Mouse (Mus musculus): ENCODE results near the gene Olfr223. TPM values are rescaled to one million over a fixed set of nuclear protein-coding genes. Genes with fewer than 3 reads are reported as not detected.

Olfr223 gene
- polyA plus RNA-seq (2017; shearing (Covaris generic)): not detected

DNA sequence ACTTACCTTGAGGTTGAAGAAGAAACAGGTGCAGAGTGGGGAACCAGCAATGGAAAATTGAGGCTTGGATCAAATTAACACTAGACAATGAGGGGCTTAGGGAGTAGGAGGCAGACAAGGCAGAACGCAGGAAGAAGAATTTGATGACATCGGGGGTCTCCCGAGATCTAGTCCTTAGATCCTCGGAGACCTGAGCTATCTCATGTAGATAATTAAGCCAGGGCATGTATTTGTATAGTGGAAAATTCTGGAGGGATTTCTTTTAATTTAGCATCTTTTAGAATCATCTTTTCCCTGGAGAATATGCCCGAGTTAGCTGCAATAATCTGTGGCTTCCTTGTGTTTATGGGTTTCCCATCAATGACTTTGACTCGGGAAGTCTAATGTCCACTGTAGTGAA is at the start of gene Olfr223:
TSS of gene Olfr223 (minus strand) at position 101 of the 400 bp plus-strand sequence.

DNA sequence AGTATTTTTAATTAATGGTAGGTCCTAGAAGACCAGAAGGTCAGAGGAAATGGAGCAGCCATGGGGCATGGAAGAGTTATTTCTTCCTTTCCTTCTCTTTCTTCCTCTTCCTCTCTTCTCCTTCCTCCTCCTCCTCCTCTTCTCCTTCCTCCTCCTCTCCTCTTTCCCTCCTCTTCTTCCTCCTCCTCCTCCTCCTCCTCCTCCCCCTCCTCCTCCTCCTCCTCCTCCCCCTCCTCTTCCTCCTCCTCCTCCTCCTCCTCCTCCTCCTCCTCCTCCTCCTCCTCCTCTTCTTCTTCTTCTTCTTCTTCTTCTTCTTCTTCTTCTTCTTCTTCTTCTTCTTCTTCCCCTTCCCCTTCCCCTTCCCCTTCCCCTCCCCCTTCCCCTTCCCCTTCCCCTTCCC is 17.0 kb downstream of the Olfr223 start, which contains the start of gene Olfr222:
TSS of gene Olfr222 (minus strand) at position 101 of the 400 bp plus-strand sequence.

DNA sequence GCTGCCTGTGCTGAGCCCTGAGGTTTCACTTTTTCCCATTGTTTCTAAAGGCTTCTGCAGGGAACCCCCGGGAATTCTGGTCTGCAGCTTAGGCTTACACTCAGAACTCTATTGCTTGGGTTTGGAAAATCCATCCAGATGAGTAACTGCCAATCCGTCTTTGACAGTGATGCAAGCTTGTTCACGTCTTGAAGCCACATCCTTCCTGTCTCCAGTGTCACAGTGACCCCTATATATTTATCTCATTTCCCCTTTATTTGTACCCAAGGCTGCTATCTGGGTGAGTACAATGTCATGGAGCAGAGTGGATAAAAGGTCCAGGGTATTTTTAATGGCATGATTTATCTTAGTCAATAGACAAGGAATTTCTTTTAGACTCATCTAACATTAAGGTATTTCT is 51.8 kb downstream of the Olfr223 start, which contains the start of gene Nlrp3:
TSS of gene Nlrp3 (plus strand) at position 245 of the 400 bp plus-strand sequence.

Other genes with a start within 250 kb of the Olfr223 start
- gene Prss38, start 217.6 kb downstream of the Olfr223 start, polyA plus RNA-seq (2017; shearing (Covaris generic)): 1 to 10 TPM in 1 of 2 experiments, under 1 TPM in 1; 0.12 to 2.2 TPM
- gene Jmjd4, start 143.2 kb downstream of the Olfr223 start, polyA plus RNA-seq (2017; shearing (Covaris generic)): 10 to 100 TPM; 11.6 to 17.4 TPM
- gene Snap47, start 142.1 kb downstream of the Olfr223 start, polyA plus RNA-seq (2017; shearing (Covaris generic)): 10 to 100 TPM; 49.6 to 49.7 TPM
- 1 to 10 TPM; 3.6 to 5.0 TPM for gene Zfp867, start 120.8 kb downstream of the Olfr223 start, polyA plus RNA-seq (2017; shearing (Covaris generic))
- gene Zkscan17, start 66.5 kb downstream of the Olfr223 start, polyA plus RNA-seq (2017; shearing (Covaris generic)): 10 to 100 TPM; 21.5 to 23.7 TPM
- under 1 TPM in 1 of 2 experiments, not detected in 1; 0.15 TPM for gene Nlrp3, start 51.7 kb downstream of the Olfr223 start, polyA plus RNA-seq (2017; shearing (Covaris generic))
- not detected for gene Olfr222, start 17.1 kb downstream of the Olfr223 start, polyA plus RNA-seq (2017; shearing (Covaris generic))
- gene Mprip, start 68.0 kb upstream of the Olfr223 start, polyA plus RNA-seq (2017; shearing (Covaris generic)): 10 to 100 TPM; 52.3 to 72.0 TPM
- gene Pld6, start 194.4 kb upstream of the Olfr223 start, polyA plus RNA-seq (2017; shearing (Covaris generic)): not detected
- gene Flcn, start 216.7 kb upstream of the Olfr223 start, polyA plus RNA-seq (2017; shearing (Covaris generic)): 10 to 100 TPM; 56.5 to 59.7 TPM
- gene Nt5m, start 246.2 kb upstream of the Olfr223 start, polyA plus RNA-seq (2017; shearing (Covaris generic)): 10 to 100 TPM; 13.8 to 19.0 TPM
- gene Cops3, start 246.5 kb upstream of the Olfr223 start, polyA plus RNA-seq (2017; shearing (Covaris generic)): 10 to 100 TPM; 89.8 to 96.0 TPM

Measured in inflammation-experienced regulatory T-cells (primary cell).